Mouse (Mus musculus): ENCODE measurements around the gene Gm20489. TPM values are rescaled to one million over a fixed set of nuclear protein-coding genes. Genes with fewer than 3 reads are reported as not detected.

The Gm20489 gene
- total RNA-seq (2021): not detected
- long read RNA-seq: 0 reads

- DNase-seq (ENCODE audit: low spot score in 2 of 2): no peak
These were observed at the start of gene Gm20489 for GRCm38 (mm10) chrX:101268755-101269124. Gm20489 (minus strand) TSS chrX:101269023.

DNA sequence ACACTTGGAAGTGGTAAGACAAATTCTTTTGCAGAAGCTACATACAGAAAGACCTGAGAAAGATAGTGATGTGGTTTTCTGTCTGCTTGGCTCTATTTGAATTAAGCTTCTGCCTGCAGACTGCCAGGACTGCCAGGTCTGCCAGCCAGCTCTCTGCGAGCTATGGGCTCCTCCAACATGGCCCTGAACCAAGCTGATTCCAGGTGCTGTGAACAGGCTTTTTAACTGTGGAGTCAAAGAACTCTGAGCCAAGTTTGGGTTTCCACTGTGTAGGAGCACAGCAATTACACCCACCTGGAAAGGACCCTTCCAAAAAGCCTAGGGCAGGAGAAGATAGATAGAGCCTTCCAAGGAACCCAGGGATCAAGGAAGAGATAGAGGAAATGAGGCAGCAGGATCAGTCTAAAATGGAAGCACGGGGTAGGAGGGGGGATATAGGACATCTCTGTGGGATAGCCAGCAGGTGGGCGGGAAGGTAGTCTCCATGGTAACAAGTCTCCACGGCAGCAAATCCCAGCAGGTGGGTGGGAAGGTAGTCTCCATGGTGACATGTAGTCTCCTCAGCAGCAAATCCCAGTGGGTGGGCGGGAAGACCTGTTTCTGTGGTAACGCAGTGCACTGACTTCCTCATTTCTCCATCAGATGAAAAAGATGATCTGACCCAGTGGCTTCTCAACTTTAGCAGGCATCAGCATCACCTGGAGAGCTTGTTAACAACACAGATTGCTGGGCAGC, 45.0 kb upstream of the Gm20489 start:
- DNase-seq (ENCODE audit: low spot score in 2 of 2): peak; percentile 45 to 60

GRCm38 (mm10) chrX:101309299-101309698, 40.5 kb upstream of the Gm20489 start:
- no peak for DNase-seq (ENCODE audit: low spot score in 2 of 2)

GRCm38 (mm10) chrX:101304646-101305045, 35.8 kb upstream of the Gm20489 start:
- DNase-seq (ENCODE audit: low spot score in 2 of 2): no peak

- DNase-seq (ENCODE audit: low spot score in 2 of 2): peak in 1 of 2 experiments; percentile 30
These were observed 32.8 kb upstream of the Gm20489 start for GRCm38 (mm10) chrX:101301654-101302053.

DNA sequence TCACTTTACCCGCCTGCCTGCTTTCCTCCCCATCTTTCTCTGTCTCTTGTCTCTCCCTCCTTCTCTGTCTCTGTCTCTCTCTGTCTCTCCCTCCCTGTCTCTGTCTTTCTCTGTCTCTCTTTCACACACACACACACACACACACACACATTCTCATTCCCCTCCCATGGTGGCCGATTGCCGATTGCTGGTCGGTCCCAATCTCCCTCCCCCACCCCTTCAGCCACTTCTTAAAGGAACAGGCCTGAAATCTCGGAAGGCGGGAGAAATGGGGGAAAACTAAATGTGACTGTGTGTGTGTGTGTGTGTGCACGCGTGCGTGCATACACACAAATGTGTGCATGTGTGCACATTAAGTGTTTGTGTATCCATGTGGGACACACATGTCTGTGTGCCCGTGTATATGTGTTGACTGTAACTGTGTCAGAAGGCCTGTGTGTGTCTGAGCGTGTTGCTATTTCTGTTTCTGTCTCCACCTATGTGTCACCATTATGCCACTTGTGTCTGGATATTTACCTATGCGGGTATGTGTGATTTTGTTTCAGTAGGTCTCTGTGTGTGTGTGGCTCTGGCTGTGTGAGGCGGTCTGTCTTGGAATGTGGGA, 31.7 kb upstream of the Gm20489 start:
- DNase-seq (ENCODE audit: low spot score in 2 of 2): no peak

DNA sequence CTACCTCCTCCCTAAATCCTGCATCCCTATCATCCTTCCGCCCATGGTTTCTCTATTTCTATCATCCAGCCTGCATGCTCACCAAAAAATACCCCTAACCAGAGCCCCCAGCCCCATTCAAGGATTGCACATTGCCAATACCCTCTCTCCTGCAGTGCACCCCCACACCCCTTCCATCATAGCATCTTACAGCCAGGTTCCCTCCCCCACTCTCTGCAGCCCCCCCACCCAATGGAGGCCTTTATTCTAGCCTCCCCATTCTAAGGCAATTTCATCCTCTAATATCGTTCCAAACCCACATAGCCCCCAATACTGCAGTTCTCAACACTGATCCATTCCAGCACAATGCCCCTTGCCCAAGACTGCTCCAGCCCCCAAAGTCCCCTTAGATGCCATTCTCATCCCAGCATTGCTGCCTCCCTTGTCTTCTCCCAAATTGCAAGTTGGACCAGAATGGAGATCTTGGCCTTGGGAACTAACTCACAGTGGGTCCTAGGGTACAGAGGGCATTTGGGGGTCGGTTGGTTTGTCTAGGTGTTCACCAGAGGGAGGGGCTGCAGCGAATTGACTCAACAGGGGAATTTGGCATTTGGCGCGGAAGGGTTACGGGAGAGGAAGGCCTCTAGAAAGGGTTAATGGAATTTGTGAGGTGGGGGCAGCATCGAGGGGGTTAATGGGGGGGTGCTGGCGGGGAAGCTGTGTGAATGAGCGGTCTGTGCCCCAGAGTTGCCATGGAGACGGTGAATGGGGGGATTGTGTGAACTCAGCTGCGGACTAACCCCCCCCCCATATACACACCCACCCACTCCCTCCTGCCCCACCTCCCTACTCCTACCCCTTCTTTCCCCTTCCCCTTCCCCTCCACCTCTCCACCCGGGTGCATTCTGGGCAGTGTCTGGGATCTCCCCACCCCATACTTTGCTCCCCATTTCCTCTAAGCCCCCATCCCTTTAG, 30.9 kb upstream of the Gm20489 start:
- DNase-seq (ENCODE audit: low spot score in 2 of 2): peak; percentile 35 to 47

- peak; percentile 59 to 63 for DNase-seq (ENCODE audit: low spot score in 2 of 2)
These were observed 30.2 kb upstream of the Gm20489 start, which contains the start of gene Nlgn3 for GRCm38 (mm10) chrX:101299055-101299454. Nlgn3 (plus strand) TSS chrX:101299168.

DNA sequence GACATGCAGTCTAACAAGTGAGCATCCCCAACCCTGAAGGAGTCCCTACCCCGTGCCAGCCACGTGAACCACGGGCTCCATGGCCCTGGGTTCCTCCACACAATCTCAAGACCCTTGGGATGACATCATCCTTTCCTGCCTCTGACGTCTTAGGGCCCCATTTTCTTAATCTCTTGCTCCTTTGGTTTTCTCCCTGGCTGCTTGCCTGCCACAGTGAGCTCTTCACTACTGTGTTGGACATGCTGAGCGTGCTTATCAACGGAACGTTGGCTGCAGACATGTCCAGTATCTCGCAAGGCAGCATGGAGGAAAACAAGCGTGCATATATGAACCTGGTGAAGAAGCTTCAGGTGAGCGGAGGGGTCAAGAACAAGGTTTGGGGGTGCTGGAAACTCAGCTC, 21.3 kb upstream of the Gm20489 start:
- no peak for DNase-seq (ENCODE audit: low spot score in 2 of 2)

GRCm38 (mm10) chrX:101289037-101289436, 20.2 kb upstream of the Gm20489 start:
- no peak for DNase-seq (ENCODE audit: low spot score in 2 of 2)

- DNase-seq (ENCODE audit: low spot score in 2 of 2): no peak
These were observed 19.6 kb upstream of the Gm20489 start for GRCm38 (mm10) chrX:101288432-101288831.

DNA sequence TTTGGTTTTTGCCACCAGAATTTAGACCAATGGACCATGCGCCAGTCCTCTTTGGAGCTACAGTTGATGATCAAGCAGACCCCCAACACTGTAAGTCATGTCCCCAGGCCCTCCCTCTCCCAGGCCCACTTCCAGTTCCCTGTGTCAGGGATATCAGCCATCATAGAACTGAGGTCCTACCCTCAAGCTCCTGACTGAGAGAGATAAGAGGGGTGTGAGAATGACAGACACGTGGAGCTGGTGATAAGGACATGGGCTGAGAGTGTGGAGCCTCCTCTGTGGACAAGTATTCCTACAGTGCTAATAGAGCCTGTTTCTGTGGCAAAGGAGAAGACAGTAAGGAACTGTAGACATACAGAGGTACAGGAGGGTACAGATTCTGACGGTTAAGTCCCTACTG, 18.7 kb upstream of the Gm20489 start:
- no peak for DNase-seq (ENCODE audit: low spot score in 2 of 2)

DNA sequence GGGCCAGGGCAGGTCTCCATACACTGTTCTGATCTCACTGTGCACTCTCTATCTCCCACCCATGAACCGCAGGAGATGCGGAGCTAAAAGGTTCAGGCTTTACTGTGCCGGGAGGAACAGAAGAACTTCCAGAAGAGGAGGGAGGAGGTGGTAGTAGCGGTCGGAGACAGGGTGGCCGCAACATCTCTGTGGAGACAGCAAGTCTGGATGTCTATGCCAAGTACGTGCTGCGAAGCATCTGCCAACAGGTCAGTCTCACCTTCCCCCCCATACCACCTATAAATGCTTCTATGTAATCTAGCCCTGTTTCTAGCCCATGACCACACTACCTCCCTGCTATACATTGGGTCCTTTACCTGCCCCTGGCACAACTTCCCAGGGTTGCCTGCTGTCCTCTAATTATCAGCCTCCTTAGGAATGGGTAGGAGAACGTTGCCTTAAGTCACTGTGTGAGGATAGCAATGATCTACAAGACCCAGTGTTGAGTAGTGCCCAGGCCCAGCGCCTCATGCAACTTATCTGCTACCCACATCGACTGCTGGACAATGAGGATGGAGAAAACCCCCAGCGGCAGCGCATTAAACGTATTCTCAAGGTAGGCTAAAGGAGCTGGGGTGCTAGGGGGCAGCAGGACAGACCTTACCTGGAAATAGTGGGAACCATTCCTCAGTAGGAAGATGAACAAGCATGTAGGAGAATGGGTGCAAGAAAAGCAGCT, 17.3 kb upstream of the Gm20489 start:
- no peak for DNase-seq (ENCODE audit: low spot score in 2 of 2)

DNA sequence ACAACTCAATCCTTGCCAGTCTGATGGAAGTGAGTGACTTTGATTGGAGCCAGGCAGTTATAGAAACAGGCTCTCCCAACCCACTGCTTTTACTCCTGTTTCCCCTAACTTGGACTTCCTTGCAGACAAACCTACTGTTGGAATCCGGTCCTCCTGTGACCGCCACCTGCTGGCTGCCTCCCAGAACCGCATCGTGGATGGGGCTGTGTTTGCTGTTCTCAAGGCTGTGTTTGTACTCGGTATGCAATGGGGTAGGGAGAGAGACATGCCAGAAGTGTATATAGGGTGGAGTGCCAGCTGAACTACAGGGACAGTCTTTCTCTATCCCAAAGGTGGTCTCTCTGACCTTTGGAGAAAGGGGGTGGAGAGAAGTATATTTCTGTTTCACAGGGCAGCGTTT, 16.7 kb upstream of the Gm20489 start:
- DNase-seq (ENCODE audit: low spot score in 2 of 2): peak; percentile 62 to 66

GRCm38 (mm10) chrX:101282813-101283212, 14.0 kb upstream of the Gm20489 start:
- DNase-seq (ENCODE audit: low spot score in 2 of 2): no peak

- DNase-seq (ENCODE audit: low spot score in 2 of 2): peak; percentile 77 to 83
These were observed 5.3 kb upstream of the Gm20489 start, which contains the start of gene Med12 for GRCm38 (mm10) chrX:101273875-101274738. Med12 (plus strand) TSS chrX:101274030.

DNA sequence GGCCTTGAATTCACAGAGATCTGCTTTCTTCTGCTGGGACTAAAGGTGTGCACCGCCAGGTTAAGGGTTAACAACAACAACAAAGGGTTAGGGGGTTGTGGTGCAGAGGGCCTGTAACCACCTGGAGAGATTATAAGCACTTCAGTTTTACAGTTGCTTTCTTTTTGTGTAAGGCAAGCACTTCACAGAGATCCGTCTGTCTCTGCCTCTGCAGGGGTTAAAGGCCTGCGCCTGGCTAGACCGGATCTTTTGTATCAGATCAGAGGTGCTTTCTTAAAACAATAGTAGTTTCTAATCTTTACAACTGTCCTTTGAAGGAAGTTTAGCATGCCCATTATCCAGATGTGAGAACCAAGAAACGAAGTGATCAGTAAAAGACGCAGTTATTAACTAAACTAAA, 4.6 kb upstream of the Gm20489 start:
- DNase-seq (ENCODE audit: low spot score in 2 of 2): no peak

GRCm38 (mm10) chrX:101268025-101268754, 633 bp downstream of the Gm20489 start, which contains the start of gene Il2rg:
Il2rg (minus strand) TSS chrX:101268255.
- no peak for DNase-seq (ENCODE audit: low spot score in 2 of 2)

- DNase-seq (ENCODE audit: low spot score in 2 of 2): no peak
These were observed 2.2 kb downstream of the Gm20489 start for GRCm38 (mm10) chrX:101266631-101267030.

All from layer of hippocampus, postnatal 10 days (tissue).